Mouse (Mus musculus) cortical plate, adult 2 months (tissue): ENCODE measurements around the gene Dynlt1c.
"Not testable (repeated sequence)": the region's sequence is repeated elsewhere in the genome, so short reads cannot be mapped to it uniquely, and the experiment has no call there.

Source experiments
- CTCF ChIP-seq: fragments of 200-500 bp; IDR thresholded peaks from 2 replicates; pipeline ENCODE4 v1.5.1; 2011; ENCODE audit warnings: mild to moderate bottlenecking, control low read depth, low read length; ENCODE audit not compliant: insufficient read depth; ENCODE audit errors: extremely low read depth
- POLR2A ChIP-seq: fragments of 200-500 bp; IDR thresholded peaks from 2 replicates; pipeline ENCODE4 v1.6.1; 2011; ENCODE audit warnings: mild to moderate bottlenecking, low read length, control low read depth; ENCODE audit not compliant: insufficient read depth; ENCODE audit errors: extremely low read depth

DNA sequence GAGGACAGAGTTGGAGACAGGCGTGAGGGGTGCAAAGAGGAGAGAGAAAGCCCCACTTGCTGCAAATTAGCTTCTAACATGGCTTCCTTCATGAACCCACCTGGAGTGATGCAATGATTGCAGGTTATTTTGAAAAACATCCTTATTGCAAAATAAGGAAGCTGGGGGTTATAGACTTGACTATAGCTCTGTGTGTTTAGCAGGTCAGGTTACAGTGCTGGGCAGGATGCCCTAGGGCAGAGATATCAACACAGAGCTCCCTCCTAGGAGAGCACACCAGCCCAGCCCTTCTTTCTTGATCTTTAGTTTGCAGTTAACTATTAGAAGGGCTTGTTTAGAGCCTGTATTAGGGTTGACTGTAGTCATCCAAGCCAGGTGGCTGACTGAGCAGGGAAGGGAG lies 29.3 kb upstream of the Dynlt1c start:
- TF ChIP-seq CTCF, POLR2A: not testable (repeated sequence)
